Mouse (Mus musculus) stomach, embryonic 16.5 days (tissue): Measurements from ENCODE around the gene Idua. TPM values are rescaled to one million over a fixed set of nuclear protein-coding genes. Genes with fewer than 3 reads are reported as not detected.

Experiments
- ATAC-seq: fragments of 200-750 bp; cut with Nextera tagmentation; 2 replicates; pipeline ENCODE4 v1.8.0; 2017; ENCODE audit warnings: moderate number of reproducible peaks, moderate TSS enrichment; ENCODE audit not compliant: insufficient read depth, low FRiP score
- H3K27ac ChIP-seq: fragments of 300-500 bp; sonication (generic); 2 replicates; pipeline ENCODE4 v1.5.1; 2014; ENCODE audit warnings: low read length
- H3K27me3 ChIP-seq: fragments of 300-500 bp; sonication (generic); 2 replicates; pipeline ENCODE4 v1.6.1; 2014; ENCODE audit warnings: low read length, control low read depth, mixed read lengths; ENCODE audit not compliant: control insufficient read depth, insufficient read depth
- H3K36me3 ChIP-seq: fragments of 300-500 bp; sonication (generic); 2 replicates; pipeline ENCODE4 v1.6.1; 2014; ENCODE audit warnings: low read length; ENCODE audit not compliant: control insufficient read depth, insufficient read depth
- H3K4me1 ChIP-seq: fragments of 300-500 bp; sonication (generic); 2 replicates; pipeline ENCODE4 v1.6.1; 2014; ENCODE audit warnings: low read length, control low read depth, mixed read lengths; ENCODE audit not compliant: control insufficient read depth, insufficient read depth
- H3K4me2 ChIP-seq: fragments of 300-500 bp; sonication (generic); 2 replicates; pipeline ENCODE4 v1.6.1; 2014; ENCODE audit warnings: low read depth, low read length, mixed read lengths
- H3K4me3 ChIP-seq: fragments of 300-500 bp; sonication (generic); replicated peaks from 2 replicates; pipeline ENCODE4 v1.5.1; 2014; ENCODE audit warnings: mild to moderate bottlenecking, low read length
- H3K9ac ChIP-seq: fragments of 300-500 bp; sonication (generic); 2 replicates; pipeline ENCODE4 v1.6.1; 2014; ENCODE audit warnings: low read length
- H3K9me3 ChIP-seq: fragments of 300-500 bp; sonication (generic); replicated peaks from 2 replicates; pipeline ENCODE4 v1.6.1; 2016; ENCODE audit warnings: low read length, control low read depth; ENCODE audit not compliant: control insufficient read depth
- WGBS: fragments of 180-500 bp; shearing (Covaris S2); extraction: QIAGEN DNeasy Blood & Tissue Kit; methylation state at CpG from one replicate; pipeline ENCODE4 v1.1.7; 2014; 5-methylcytosine and 5-hydroxymethylcytosine counted together
- polyA plus RNA-seq: library from polyadenylated mRNA; unstranded; fragments of >200 nt; fragmentation: Nextera tagmentation; extraction: Ambion mirVana; gene quantifications from 2 replicates; pipeline ENCODE4 v1.2.1, GENCODE M21; 2015

The Idua gene
- polyA plus RNA-seq, 1 experiment from 2014 or later: 15.2 TPM

- Histone ChIP-seq H3K27ac (peak overlapping the region; percentile 50; the same call in 1 of the 2 replicates), H3K27me3 (no peaks in the 10 kb centered on the region), H3K36me3 (no peaks in the 10 kb centered on the region), H3K4me1 (peaks cover 19% of the 10 kb centered on the region), H3K4me2 (peak overlapping the region; percentile 83), H3K4me3 (peak overlapping the region; percentile 81), H3K9me3 (no peaks in the 10 kb centered on the region), H3K9ac (peak overlapping the region; percentile 89)
- peak; percentile 96 for ATAC-seq
- under 1% methylated on average over 37 of the region's 43 CpGs for WGBS
Observed at GRCm38 (mm10) chr5:108693872-108694288, 33.7 kb downstream of the Idua start.

DNA sequence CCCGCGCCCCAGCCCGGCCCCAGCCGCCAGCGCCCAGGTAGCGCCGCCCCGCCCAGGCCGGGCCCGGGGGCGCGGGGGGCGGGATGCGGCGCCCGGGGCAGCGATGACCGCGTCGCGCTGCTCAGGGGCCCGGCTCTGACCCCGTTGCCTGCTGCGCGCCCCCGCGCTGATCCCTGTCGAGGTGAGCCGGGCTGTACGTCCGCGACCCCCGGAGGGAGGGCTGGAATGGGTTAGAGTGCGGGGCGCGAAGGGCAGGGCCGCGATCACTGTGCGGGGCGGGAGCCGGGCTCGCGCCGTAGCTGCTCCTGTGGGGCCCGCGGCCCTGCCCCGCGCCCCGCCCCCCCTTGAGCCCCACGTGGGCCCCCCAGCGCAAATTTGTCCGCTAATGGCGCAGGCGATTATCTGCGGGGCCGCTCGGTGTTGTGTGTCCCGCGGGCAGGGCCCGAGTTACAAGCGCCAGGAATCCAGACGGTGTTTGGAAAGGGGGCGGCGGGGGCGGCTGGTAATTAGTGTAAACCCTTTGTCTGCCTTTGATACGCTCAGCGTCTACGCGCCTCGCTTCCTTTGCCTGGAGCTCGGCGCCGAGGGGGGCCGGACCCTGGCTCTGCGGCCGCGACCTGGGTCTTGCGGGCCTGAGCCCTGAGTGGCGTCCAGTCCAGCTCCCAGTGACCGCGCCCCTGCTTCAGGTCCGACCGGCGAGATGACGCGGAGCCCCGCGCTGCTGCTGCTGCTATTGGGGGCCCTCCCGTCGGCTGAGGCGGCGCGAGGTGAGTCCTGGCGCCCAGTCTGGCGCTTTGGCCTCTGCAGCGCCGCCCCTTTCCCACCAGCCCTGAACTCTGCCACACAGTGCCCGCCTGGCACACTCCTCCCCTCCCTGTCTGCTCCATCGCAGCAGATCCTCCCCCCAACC, 34.5 kb downstream of the Idua start:
- under 1% methylated on average over 96 of the region's 99 CpGs for WGBS

GRCm38 (mm10) chr5:108695861-108696260, 35.7 kb downstream of the Idua start:
- no peaks in the 10 kb centered on the region for H3K9me3 ChIP-seq
- no peaks in the 10 kb centered on the region for H3K36me3 ChIP-seq
- H3K4me1 ChIP-seq: peaks cover 19% of the 10 kb centered on the region
- H3K4me2 ChIP-seq: no peak overlapping the region
- WGBS: 92% methylated on average over 12 of the region's 12 CpGs
- H3K27ac ChIP-seq: no peak overlapping the region
- H3K27me3 ChIP-seq: no peaks in the 10 kb centered on the region
- no peak overlapping the region for H3K4me3 ChIP-seq
- no peak for ATAC-seq
- no peak overlapping the region for H3K9ac ChIP-seq

More for the DNA sequence above, 34.5 kb downstream of the Idua start:
- peak overlapping the region; percentile 83 for H3K4me2 ChIP-seq
- H3K36me3 ChIP-seq: no peaks in the 10 kb centered on the region
- ATAC-seq: peak; percentile 33
- no peaks in the 10 kb centered on the region for H3K27me3 ChIP-seq
- H3K27ac ChIP-seq: peak overlapping the region; percentile 50
- H3K9me3 ChIP-seq: no peaks in the 10 kb centered on the region
- peak overlapping the region; percentile 89 for H3K9ac ChIP-seq
- peaks cover 19% of the 10 kb centered on the region for H3K4me1 ChIP-seq
- H3K4me3 ChIP-seq: peak overlapping the region; percentile 81

DNA sequence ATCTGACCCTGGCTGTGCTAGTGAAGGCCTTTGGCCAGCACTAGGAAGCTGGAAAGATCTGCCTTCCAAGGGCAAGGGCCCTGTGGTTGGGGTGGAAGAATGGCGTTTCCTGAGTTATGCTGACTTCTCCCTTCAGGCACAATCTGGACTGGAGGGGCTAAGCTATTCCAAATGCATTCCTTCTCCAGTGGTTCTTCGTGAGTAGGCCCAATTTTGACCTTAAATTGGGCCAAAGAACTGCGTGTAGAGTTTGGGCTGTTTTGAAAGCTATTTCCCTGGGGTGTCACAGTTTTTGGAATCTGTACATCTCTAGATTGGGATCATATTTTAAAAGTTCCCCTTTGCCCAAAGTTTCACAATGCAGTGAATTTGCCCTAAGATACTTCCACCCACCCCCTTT, 36.4 kb downstream of the Idua start:
- Histone ChIP-seq H3K4me1 (peaks cover 19% of the 10 kb centered on the region), H3K9me3 (no peaks in the 10 kb centered on the region), H3K4me3 (no peak overlapping the region), H3K4me2 (no peak overlapping the region), H3K36me3 (no peaks in the 10 kb centered on the region), H3K27me3 (no peaks in the 10 kb centered on the region), H3K9ac (no peak overlapping the region), H3K27ac (no peak overlapping the region)
- ATAC-seq: no peak
- WGBS: 81% methylated on average over 3 of the region's 3 CpGs

- Histone ChIP-seq H3K27ac (no peak overlapping the region), H3K9me3 (no peaks in the 10 kb centered on the region), H3K4me3 (no peak overlapping the region), H3K9ac (peak overlapping the region; percentile 53), H3K4me1 (peaks cover 19% of the 10 kb centered on the region), H3K27me3 (no peaks in the 10 kb centered on the region), H3K4me2 (peak overlapping the region; percentile 14; the same call in 1 of the 2 replicates), H3K36me3 (no peaks in the 10 kb centered on the region)
- 29% methylated on average over 4 of the region's 4 CpGs for WGBS
- ATAC-seq: no peak
Observed at GRCm38 (mm10) chr5:108697341-108697753, 37.2 kb downstream of the Idua start.

DNA sequence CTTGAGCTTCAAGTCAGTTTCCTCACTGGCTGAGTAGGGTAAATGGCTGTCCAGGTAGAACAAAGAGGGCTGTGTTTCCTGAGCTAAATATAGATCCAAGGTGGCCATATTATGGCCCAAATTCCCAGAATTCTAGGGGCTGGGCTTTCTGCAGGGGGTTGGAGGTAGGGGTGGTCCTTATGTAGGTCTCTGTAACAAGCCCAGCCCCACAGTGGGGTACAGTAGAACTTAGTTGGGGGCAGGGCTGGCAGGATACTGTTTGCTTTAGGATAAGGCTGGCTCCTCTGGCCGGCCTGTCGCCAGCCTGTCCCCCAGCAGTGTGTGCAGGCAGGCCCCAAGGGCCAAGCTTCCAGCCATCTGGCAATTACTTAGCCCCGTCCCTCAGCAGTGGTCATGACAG, 40.2 kb downstream of the Idua start:
- H3K27ac ChIP-seq: peak overlapping the region; percentile 68
- H3K4me2 ChIP-seq: no peak overlapping the region
- 0 out of 2 replicates have a peak overlapping the region, but pooled peaks have one; percentile 14 for H3K9ac ChIP-seq
- H3K36me3 ChIP-seq: no peaks in the 10 kb centered on the region
- no peaks in the 10 kb centered on the region for H3K9me3 ChIP-seq
- 34% methylated on average over 3 of the region's 3 CpGs for WGBS
- no peaks in the 10 kb centered on the region for H3K27me3 ChIP-seq
- ATAC-seq: peak; percentile 86
- peaks cover 20% of the 10 kb centered on the region for H3K4me1 ChIP-seq
- no peak overlapping the region for H3K4me3 ChIP-seq

DNA sequence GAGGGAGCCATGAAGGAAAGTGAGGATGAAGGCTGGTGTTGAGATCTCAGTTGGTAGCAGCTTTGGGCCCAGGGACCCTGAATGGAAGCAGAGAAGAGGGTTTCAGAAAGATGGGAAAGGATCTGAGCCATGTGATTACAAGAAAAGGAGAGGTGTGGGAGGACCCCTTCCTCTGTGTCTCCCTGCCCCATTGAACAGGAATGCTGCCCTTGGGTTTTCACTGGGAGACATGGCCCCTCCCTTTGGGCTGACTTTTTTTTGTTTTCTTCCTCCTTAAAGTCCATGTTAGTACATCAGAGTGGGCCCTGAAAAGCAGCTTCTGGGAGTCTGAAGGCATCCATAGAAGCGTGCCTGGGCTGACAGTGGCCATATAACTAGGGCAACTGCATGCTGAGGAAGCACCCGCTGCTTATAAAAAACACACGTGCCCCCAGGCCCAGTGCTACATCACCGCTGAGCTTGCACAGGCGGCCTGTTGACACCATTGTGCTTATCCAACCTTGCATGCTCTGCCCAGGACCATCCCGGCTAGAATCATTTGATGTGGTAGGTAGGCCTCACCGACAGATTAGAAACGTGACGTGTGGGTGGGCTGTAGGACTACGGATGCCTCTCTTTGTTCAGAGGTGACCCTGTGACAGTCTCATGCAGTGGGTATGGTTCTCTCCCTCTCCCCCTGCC, 41.4 kb downstream of the Idua start:
- no peak overlapping the region for H3K4me3 ChIP-seq
- no peak overlapping the region for H3K4me2 ChIP-seq
- WGBS: 80% methylated on average over 10 of the region's 10 CpGs
- ATAC-seq: no peak
- H3K27me3 ChIP-seq: no peaks in the 10 kb centered on the region
- peaks cover 13% of the 10 kb centered on the region for H3K4me1 ChIP-seq
- peak overlapping the region; percentile 68; the same call in 1 of the 2 replicates for H3K27ac ChIP-seq
- H3K36me3 ChIP-seq: peaks cover 7% of the 10 kb centered on the region; the same call in 1 of the 2 replicates
- H3K9ac ChIP-seq: no peak overlapping the region
- H3K9me3 ChIP-seq: no peaks in the 10 kb centered on the region

GRCm38 (mm10) chr5:108703754-108704626, 43.9 kb downstream of the Idua start:
- Histone ChIP-seq H3K36me3 (peaks cover 7% of the 10 kb centered on the region; the same call in 1 of the 2 replicates), H3K4me2 (no peak overlapping the region), H3K4me1 (peaks cover 6% of the 10 kb centered on the region), H3K9ac (no peak overlapping the region), H3K27ac (peak overlapping the region; percentile 12; the same call in 1 of the 2 replicates), H3K27me3 (no peaks in the 10 kb centered on the region), H3K4me3 (no peak overlapping the region), H3K9me3 (no peaks in the 10 kb centered on the region)
- ATAC-seq: peak; percentile 55; the same call in 1 of the 2 replicates
- WGBS: 68% methylated on average over 12 of the region's 12 CpGs
